Mouse (Mus musculus) forebrain, embryonic 13.5 days (tissue): Measurements from ENCODE around the gene Cblb. TPM values are rescaled to one million over a fixed set of nuclear protein-coding genes. Genes with fewer than 3 reads are reported as not detected.

Experiments used
- ATAC-seq: fragments of 200-750 bp; cut with Nextera tagmentation; 2 replicates; pipeline ENCODE4 v1.8.0; 2017
- H3K27ac ChIP-seq: fragments of 300-500 bp; sonication (generic); 2 replicates; pipeline ENCODE4 v1.5.1; 2015; ENCODE audit warnings: inconsistent platforms, mild to moderate bottlenecking, moderate library complexity
- H3K27me3 ChIP-seq: fragments of 300-500 bp; sonication (generic); 2 replicates; pipeline ENCODE4 v1.6.1; 2015; ENCODE audit warnings: mild to moderate bottlenecking, inconsistent platforms
- H3K36me3 ChIP-seq: fragments of 300-500 bp; sonication (generic); 2 replicates; pipeline ENCODE4 v1.6.1; 2015; ENCODE audit warnings: mild to moderate bottlenecking, inconsistent platforms; ENCODE audit not compliant: poor library complexity, severe bottlenecking
- H3K4me1 ChIP-seq: fragments of 300-500 bp; sonication (generic); 2 replicates; pipeline ENCODE4 v1.6.1; 2015; ENCODE audit warnings: inconsistent platforms
- H3K4me2 ChIP-seq: fragments of 300-500 bp; sonication (generic); 2 replicates; pipeline ENCODE4 v1.6.1; 2015; ENCODE audit warnings: inconsistent platforms, mild to moderate bottlenecking, moderate library complexity
- H3K4me3 ChIP-seq: fragments of 300-500 bp; sonication (generic); 2 replicates; pipeline ENCODE4 v1.5.1; 2015; ENCODE audit warnings: mild to moderate bottlenecking, inconsistent platforms
- H3K9ac ChIP-seq: fragments of 300-500 bp; sonication (generic); 2 replicates; pipeline ENCODE4 v1.6.1; 2015; ENCODE audit warnings: mild to moderate bottlenecking, inconsistent platforms
- H3K9me3 ChIP-seq: fragments of 300-500 bp; sonication (generic); replicated peaks from 2 replicates; pipeline ENCODE4 v1.6.1; 2016; ENCODE audit warnings: inconsistent platforms
- WGBS: fragments of 180-500 bp; shearing (Covaris S2); methylation state at CpG from one replicate; pipeline ENCODE4 v1.1.7; 2015; 5-methylcytosine and 5-hydroxymethylcytosine counted together
- polyA plus RNA-seq: library from polyadenylated mRNA; unstranded; fragments of >200 nt; fragmentation: Nextera tagmentation; extraction: Ambion mirVana; gene quantifications from 2 replicates; pipeline ENCODE4 v1.2.1, GENCODE M21; 2015

The Cblb gene
- polyA plus RNA-seq, 1 experiment from 2014 or later = 16.4 TPM

GRCm38 (mm10) chr16:52080619-52081395, 49.8 kb downstream of the Cblb start:
- ATAC-seq = no peak
- Histone ChIP-seq H3K27me3 (no peaks in the 10 kb centered on the region), H3K9me3 (no peaks in the 10 kb centered on the region), H3K4me3 (no peak overlapping the region), H3K4me2 (no peak overlapping the region), H3K9ac (no peak overlapping the region), H3K4me1 (peaks cover 13% of the 10 kb centered on the region), H3K27ac (no peak overlapping the region), H3K36me3 (no peaks in the 10 kb centered on the region)
- WGBS = 92% methylated on average over 10 of the region's 11 CpGs

- H3K36me3 ChIP-seq = no peaks in the 10 kb centered on the region
- H3K4me2 ChIP-seq = no peak overlapping the region
- peaks cover 9% of the 10 kb centered on the region for H3K4me1 ChIP-seq
- ATAC-seq = no peak
- no peaks in the 10 kb centered on the region for H3K27me3 ChIP-seq
- no peak overlapping the region for H3K27ac ChIP-seq
- 89% methylated on average over 3 of the region's 3 CpGs for WGBS
- H3K4me3 ChIP-seq = no peak overlapping the region
- no peaks in the 10 kb centered on the region for H3K9me3 ChIP-seq
- H3K9ac ChIP-seq = no peak overlapping the region
Observed at GRCm38 (mm10) chr16:52081756-52082155, 50.7 kb downstream of the Cblb start.

GRCm38 (mm10) chr16:52086793-52087450, 55.9 kb downstream of the Cblb start:
- H3K9me3 ChIP-seq = no peaks in the 10 kb centered on the region
- 93% methylated on average over 9 of the region's 9 CpGs for WGBS
- H3K27me3 ChIP-seq = no peaks in the 10 kb centered on the region
- H3K36me3 ChIP-seq = peaks cover 8% of the 10 kb centered on the region; the same call in 1 of the 2 replicates
- H3K4me3 ChIP-seq = no peak overlapping the region
- no peak overlapping the region for H3K9ac ChIP-seq
- peak; percentile 42; the same call in 1 of the 2 replicates for ATAC-seq
- peaks cover 3% of the 10 kb centered on the region; the same call in 1 of the 2 replicates for H3K4me1 ChIP-seq
- no peak overlapping the region for H3K27ac ChIP-seq
- no peak overlapping the region for H3K4me2 ChIP-seq

GRCm38 (mm10) chr16:52089354-52089753, 58.3 kb downstream of the Cblb start:
- Histone ChIP-seq H3K9ac (no peak overlapping the region), H3K27me3 (no peaks in the 10 kb centered on the region), H3K36me3 (peaks cover 8% of the 10 kb centered on the region; the same call in 1 of the 2 replicates), H3K9me3 (no peaks in the 10 kb centered on the region), H3K4me1 (peaks cover 7% of the 10 kb centered on the region), H3K4me2 (no peak overlapping the region), H3K27ac (no peak overlapping the region), H3K4me3 (no peak overlapping the region)
- 93% methylated on average over 4 of the region's 4 CpGs for WGBS
- ATAC-seq = no peak

GRCm38 (mm10) chr16:52090899-52091298, 59.9 kb downstream of the Cblb start:
- Histone ChIP-seq H3K36me3 (peaks cover 8% of the 10 kb centered on the region; the same call in 1 of the 2 replicates), H3K9me3 (no peaks in the 10 kb centered on the region), H3K9ac (no peak overlapping the region), H3K4me3 (no peak overlapping the region), H3K27ac (no peak overlapping the region), H3K4me1 (peaks cover 4% of the 10 kb centered on the region; the same call in 1 of the 2 replicates), H3K4me2 (no peak overlapping the region), H3K27me3 (no peaks in the 10 kb centered on the region)
- WGBS = 83% methylated on average over 6 of the region's 6 CpGs
- no peak for ATAC-seq

- Histone ChIP-seq H3K4me2 (no peak overlapping the region), H3K36me3 (peaks cover 8% of the 10 kb centered on the region; the same call in 1 of the 2 replicates), H3K9me3 (no peaks in the 10 kb centered on the region), H3K27ac (no peak overlapping the region), H3K4me1 (peaks cover 4% of the 10 kb centered on the region; the same call in 1 of the 2 replicates), H3K27me3 (no peaks in the 10 kb centered on the region), H3K4me3 (no peak overlapping the region), H3K9ac (no peak overlapping the region)
- WGBS = 75% methylated on average over 9 of the region's 9 CpGs
- ATAC-seq = no peak
Observed at GRCm38 (mm10) chr16:52093325-52094253, 62.6 kb downstream of the Cblb start.

- no peak overlapping the region for H3K4me3 ChIP-seq
- H3K36me3 ChIP-seq = peaks cover 5% of the 10 kb centered on the region; the same call in 1 of the 2 replicates
- 96% methylated on average over 10 of the region's 10 CpGs for WGBS
- no peak overlapping the region for H3K9ac ChIP-seq
- H3K4me2 ChIP-seq = no peak overlapping the region
- no peak for ATAC-seq
- H3K9me3 ChIP-seq = no peaks in the 10 kb centered on the region
- no peak overlapping the region for H3K27ac ChIP-seq
- H3K4me1 ChIP-seq = peaks cover 4% of the 10 kb centered on the region; the same call in 1 of the 2 replicates
- H3K27me3 ChIP-seq = no peaks in the 10 kb centered on the region
Observed at GRCm38 (mm10) chr16:52094735-52095459, 63.9 kb downstream of the Cblb start.

- Histone ChIP-seq H3K9ac (no peak overlapping the region), H3K4me2 (no peak overlapping the region), H3K4me1 (peaks cover 4% of the 10 kb centered on the region; the same call in 1 of the 2 replicates), H3K4me3 (no peak overlapping the region), H3K9me3 (no peaks in the 10 kb centered on the region), H3K27me3 (no peaks in the 10 kb centered on the region), H3K27ac (no peak overlapping the region), H3K36me3 (no peaks in the 10 kb centered on the region; the same call in 1 of the 2 replicates)
- no peak for ATAC-seq
- WGBS = 89% methylated on average over 3 of the region's 3 CpGs
Observed at GRCm38 (mm10) chr16:52095643-52096042, 64.6 kb downstream of the Cblb start.

- H3K9me3 ChIP-seq = no peaks in the 10 kb centered on the region
- H3K4me2 ChIP-seq = no peak overlapping the region
- H3K4me1 ChIP-seq = no peaks in the 10 kb centered on the region
- ATAC-seq = no peak
- H3K27ac ChIP-seq = no peak overlapping the region
- no peak overlapping the region for H3K4me3 ChIP-seq
- 90% methylated on average over 6 of the region's 6 CpGs for WGBS
- H3K27me3 ChIP-seq = no peaks in the 10 kb centered on the region
- H3K9ac ChIP-seq = no peak overlapping the region
- peaks cover 2% of the 10 kb centered on the region; the same call in 1 of the 2 replicates for H3K36me3 ChIP-seq
Observed at GRCm38 (mm10) chr16:52100466-52100865, 69.4 kb downstream of the Cblb start.

GRCm38 (mm10) chr16:52104608-52105007, 73.6 kb downstream of the Cblb start:
- Histone ChIP-seq H3K4me3 (no peak overlapping the region), H3K4me1 (no peaks in the 10 kb centered on the region), H3K27ac (no peak overlapping the region), H3K9me3 (no peaks in the 10 kb centered on the region), H3K4me2 (no peak overlapping the region), H3K9ac (no peak overlapping the region), H3K27me3 (no peaks in the 10 kb centered on the region), H3K36me3 (peaks cover 3% of the 10 kb centered on the region; the same call in 1 of the 2 replicates)
- 98% methylated on average over 9 of the region's 9 CpGs for WGBS
- no peak for ATAC-seq

GRCm38 (mm10) chr16:52107836-52108235, 76.8 kb downstream of the Cblb start:
- Histone ChIP-seq H3K4me3 (no peak overlapping the region), H3K36me3 (peaks cover 5% of the 10 kb centered on the region; the same call in 1 of the 2 replicates), H3K4me1 (no peaks in the 10 kb centered on the region), H3K27ac (no peak overlapping the region), H3K4me2 (no peak overlapping the region), H3K27me3 (no peaks in the 10 kb centered on the region), H3K9me3 (no peaks in the 10 kb centered on the region), H3K9ac (no peak overlapping the region)
- ATAC-seq = no peak
- WGBS = 83% methylated on average over 5 of the region's 5 CpGs
